ENCODE assay signal across 14 mouse cellular contexts in genomic region chr2:129139906-129140305, GRCm38 (mm10). TPM values are rescaled to one million over a fixed set of nuclear protein-coding genes. Genes with fewer than 3 reads are reported as not detected.
DNase-seq lines count a peak whose midpoint lies in the region; ATAC-seq lines count a peak whose summit lies in the region.
"Had no signal": no experiment of that assay in that cellular context is flagged by ENCODE, and none has a peak within 500 bp of the region (broad histone marks: within the 10 kb centered on the region; RNA-seq: fewer than 3 reads in every experiment).

No protein-coding gene starts in this region.

- H3K4me2 ChIP-seq in forebrain, embryonic 14.5 days (ENCODE audit: low read length) = no peak overlapping the region
- no peak overlapping the region for H3K4me2 ChIP-seq in forebrain, embryonic 11.5 days (ENCODE audit: low read depth, low read length, severe bottlenecking)
- no peak overlapping the region for H3K4me2 ChIP-seq in midbrain, embryonic 11.5 days
- H3K4me2 ChIP-seq: heart, embryonic 15.5 days; liver, embryonic 15.5 days had no signal

- intact Hi-C loops in heart, postnatal 36 days (cut with DNase I) = no loop called here

- H3K36me3 ChIP-seq in forebrain, embryonic 14.5 days (ENCODE audit: control insufficient read depth, insufficient read depth, low read length) = no peaks in the 10 kb centered on the region
- H3K36me3 ChIP-seq in forebrain, embryonic 11.5 days (ENCODE audit: control insufficient read depth, insufficient read depth, low read length) = no peaks in the 10 kb centered on the region
- no peaks in the 10 kb centered on the region for H3K36me3 ChIP-seq in midbrain, embryonic 11.5 days (ENCODE audit: control insufficient read depth, insufficient read depth, low read length)
- H3K36me3 ChIP-seq in midbrain, embryonic 10.5 days = no peaks in the 10 kb centered on the region
- H3K36me3 ChIP-seq: heart, embryonic 15.5 days; liver, embryonic 15.5 days had no signal

- H3K9me3 ChIP-seq in forebrain, embryonic 14.5 days (replicated peaks; ENCODE audit: control insufficient read depth, low read length) = no peaks in the 10 kb centered on the region
- no peaks in the 10 kb centered on the region for H3K9me3 ChIP-seq in forebrain, embryonic 11.5 days (ENCODE audit: control insufficient read depth, low read length)
- no peaks in the 10 kb centered on the region for H3K9me3 ChIP-seq in midbrain, embryonic 11.5 days (ENCODE audit: control insufficient read depth, low read length)
- no peaks in the 10 kb centered on the region for H3K9me3 ChIP-seq in midbrain, embryonic 10.5 days (replicated peaks)
- H3K9me3 ChIP-seq: G1E; heart, embryonic 15.5 days; liver, embryonic 15.5 days had no signal

- H3K27me3 ChIP-seq in forebrain, embryonic 14.5 days (replicated peaks; ENCODE audit: control insufficient read depth, insufficient read depth, low read length) = no peaks in the 10 kb centered on the region
- H3K27me3 ChIP-seq in forebrain, embryonic 11.5 days (ENCODE audit: control insufficient read depth, insufficient read depth, low read length) = no peaks in the 10 kb centered on the region
- no peaks in the 10 kb centered on the region for H3K27me3 ChIP-seq in midbrain, embryonic 11.5 days (ENCODE audit: control insufficient read depth, insufficient read depth, low read length)
- H3K27me3 ChIP-seq in midbrain, embryonic 10.5 days (ENCODE audit: low read depth, poor library complexity, severe bottlenecking) = no peaks in the 10 kb centered on the region
- H3K27me3 ChIP-seq: heart, embryonic 15.5 days had no signal

- WGBS in forebrain, embryonic 14.5 days = 59% methylated on average over 10 of the region's 10 CpGs
- WGBS in forebrain, embryonic 11.5 days = 84% methylated on average over 10 of the region's 10 CpGs
- 91% methylated on average over 10 of the region's 10 CpGs for WGBS in midbrain, embryonic 11.5 days
- 92% methylated on average over 10 of the region's 10 CpGs for WGBS in midbrain, embryonic 10.5 days

- H3K4me1 ChIP-seq in forebrain, embryonic 14.5 days (ENCODE audit: control insufficient read depth, insufficient read depth, low read length) = no peaks in the 10 kb centered on the region
- H3K4me1 ChIP-seq in forebrain, embryonic 11.5 days (replicated peaks; ENCODE audit: control insufficient read depth, insufficient read depth, low read length) = no peaks in the 10 kb centered on the region
- no peaks in the 10 kb centered on the region for H3K4me1 ChIP-seq in midbrain, embryonic 11.5 days (ENCODE audit: control insufficient read depth, insufficient read depth, low read length)
- H3K4me1 ChIP-seq in midbrain, embryonic 10.5 days = no peaks in the 10 kb centered on the region
- H3K4me1 ChIP-seq: heart, embryonic 15.5 days; liver, embryonic 15.5 days had no signal

- no peak overlapping the region for H3K4me3 ChIP-seq in forebrain, embryonic 14.5 days (ENCODE audit: low read depth, low read length)
- no peak overlapping the region for H3K4me3 ChIP-seq in forebrain, embryonic 11.5 days (ENCODE audit: low read depth, low read length)
- no peak overlapping the region for H3K4me3 ChIP-seq in midbrain, embryonic 11.5 days (ENCODE audit: low read depth, low read length)
- no peak overlapping the region for H3K4me3 ChIP-seq in midbrain, embryonic 10.5 days
- H3K4me3 ChIP-seq: heart, embryonic 15.5 days; liver, embryonic 15.5 days had no signal

- peak overlapping the region; percentile 77 for H3K27ac ChIP-seq in forebrain, embryonic 14.5 days (ENCODE audit: low read depth, low read length)
- H3K27ac ChIP-seq in forebrain, embryonic 11.5 days (ENCODE audit: low read depth, low read length) = no peak overlapping the region
- no peak overlapping the region for H3K27ac ChIP-seq in midbrain, embryonic 11.5 days (ENCODE audit: low read depth, low read length)
- H3K27ac ChIP-seq in midbrain, embryonic 10.5 days (replicated peaks) = no peak overlapping the region
- H3K27ac ChIP-seq: heart, embryonic 15.5 days; liver, embryonic 15.5 days; macrophage had no signal

- peak; percentile 72 for DNase-seq in forebrain, embryonic 14.5 days (ENCODE audit: low spot score)
- no peak for DNase-seq in forebrain, embryonic 11.5 days (ENCODE audit: low spot score)
- peak; percentile 21 for DNase-seq in midbrain, embryonic 11.5 days (ENCODE audit: low spot score, missing footprints)
- DNase-seq in midbrain, embryonic 10.5 days (ENCODE audit: low spot score) = no peak
- DNase-seq in cerebellum, postnatal 36 days = peak; percentile 21 to 45
- peak; percentile 64 for DNase-seq in retina, postnatal 1 day
- no peak for DNase-seq in heart, postnatal 36 days
- DNase-seq in adrenal gland, adult (ENCODE audit: inconsistent age in 2 of 2, low spot score in 1 of 2) = no peak
- DNase-seq: gastrocnemius, postnatal 36 days; kidney, adult 8-10 months had no signal

- no peak overlapping the region for H3K9ac ChIP-seq in forebrain, embryonic 14.5 days (ENCODE audit: low read length)
- H3K9ac ChIP-seq in forebrain, embryonic 11.5 days (ENCODE audit: low read length) = no peak overlapping the region
- no peak overlapping the region for H3K9ac ChIP-seq in midbrain, embryonic 11.5 days (ENCODE audit: low read length)
- H3K9ac ChIP-seq: heart, embryonic 15.5 days; liver, embryonic 15.5 days had no signal

- ATAC-seq in forebrain, embryonic 14.5 days = no peak
- ATAC-seq in forebrain, embryonic 11.5 days (replicated peaks; ENCODE audit: low FRiP score) = no peak
- ATAC-seq in midbrain, embryonic 11.5 days (ENCODE audit: low FRiP score) = no peak

RNA-seq across cellular contexts. Expression of gene Chchd5, which starts 10.4 kb away (rescaled TPM):
- 22.7 and 30.7 TPM in 2 replicates for polyA plus RNA-seq in forebrain, embryonic 14.5 days (2014; fragmentation: Nextera tagmentation; extraction: Ambion mirVana)
- polyA plus RNA-seq in forebrain, embryonic 11.5 days (2014; fragmentation: Nextera tagmentation; extraction: Ambion mirVana) = 24.5 TPM in 2 replicates
- 26.2 and 27.2 TPM in 2 replicates for polyA plus RNA-seq in midbrain, embryonic 11.5 days (2014; fragmentation: Nextera tagmentation; extraction: Ambion mirVana)
- 28.7 and 31.6 TPM in 2 replicates for polyA plus RNA-seq in midbrain, embryonic 10.5 days (2016; fragmentation: Nextera tagmentation; extraction: Ambion mirVana)
- total RNA-seq in heart, postnatal 36 days (2021) = 10 to 100 TPM; 12.4 to 12.5 TPM

RNA-seq across cellular contexts. Expression of gene Polr1b, which starts 39.1 kb away (rescaled TPM):
- polyA plus RNA-seq in forebrain, embryonic 14.5 days (2014; fragmentation: Nextera tagmentation; extraction: Ambion mirVana) = 5.9 and 8.0 TPM in 2 replicates
- 30.9 and 33.9 TPM in 2 replicates for polyA plus RNA-seq in forebrain, embryonic 11.5 days (2014; fragmentation: Nextera tagmentation; extraction: Ambion mirVana)
- polyA plus RNA-seq in midbrain, embryonic 11.5 days (2014; fragmentation: Nextera tagmentation; extraction: Ambion mirVana) = 16.0 and 18.4 TPM in 2 replicates
- 35.5 and 37.2 TPM in 2 replicates for polyA plus RNA-seq in midbrain, embryonic 10.5 days (2016; fragmentation: Nextera tagmentation; extraction: Ambion mirVana)
- total RNA-seq in heart, postnatal 36 days (2021) = 10 to 100 TPM; 11.9 to 12.2 TPM

RNA-seq across cellular contexts. Expression of gene Slc20a1, which starts 58.7 kb away (rescaled TPM):
- polyA plus RNA-seq in forebrain, embryonic 14.5 days (2014; fragmentation: Nextera tagmentation; extraction: Ambion mirVana) = 46.8 and 55.4 TPM in 2 replicates
- polyA plus RNA-seq in forebrain, embryonic 11.5 days (2014; fragmentation: Nextera tagmentation; extraction: Ambion mirVana) = 70.7 and 72.8 TPM in 2 replicates
- 53.3 and 62.5 TPM in 2 replicates for polyA plus RNA-seq in midbrain, embryonic 11.5 days (2014; fragmentation: Nextera tagmentation; extraction: Ambion mirVana)
- polyA plus RNA-seq in midbrain, embryonic 10.5 days (2016; fragmentation: Nextera tagmentation; extraction: Ambion mirVana) = 53.7 and 55.6 TPM in 2 replicates
- total RNA-seq in heart, postnatal 36 days (2021) = 10 to 100 TPM in 1 of 2 experiments, 1 to 10 TPM in 1; 9.3 to 13.6 TPM

Comparison
In these comparisons a context has a peak if more than half of its experiments do, and no peak if none do; other contexts are left out.
1. DNase-seq: peak in forebrain, embryonic 14.5 days (single experiment), midbrain, embryonic 11.5 days (single experiment), cerebellum, postnatal 36 days (2 of 2) and retina, postnatal 1 day (single experiment); none in forebrain, embryonic 11.5 days (single experiment), midbrain, embryonic 10.5 days (single experiment), heart, postnatal 36 days (0 of 2) and adrenal gland, adult (0 of 2).